ENCODE assay signal across 24 mouse cellular contexts in the genomic region with DNA sequence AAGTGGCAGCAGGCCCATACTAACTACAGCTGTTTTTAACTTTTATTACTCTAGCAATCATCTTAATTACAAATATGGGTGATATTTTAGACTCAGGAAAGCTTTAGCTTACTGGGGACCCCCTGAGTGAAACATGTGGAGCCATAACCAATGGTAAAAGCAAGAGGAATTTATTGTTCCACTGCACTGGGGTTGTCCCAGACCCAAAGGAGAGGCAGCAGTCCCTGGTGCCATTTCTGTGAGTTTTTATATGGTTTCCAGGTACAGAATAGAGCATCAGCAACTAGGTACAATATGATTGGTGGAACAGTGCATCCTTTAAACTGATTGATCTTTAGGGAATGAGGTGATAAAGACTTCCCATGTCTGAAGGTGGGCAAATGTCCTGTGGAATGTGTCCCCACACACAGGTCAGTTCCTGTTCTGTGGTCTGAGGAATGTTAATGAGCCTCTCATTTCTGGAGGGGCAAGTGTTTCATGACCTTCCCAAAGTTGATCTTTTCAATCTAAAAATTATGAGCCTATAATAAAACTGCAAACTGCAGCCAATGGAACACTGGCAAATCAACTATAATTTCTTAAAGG.
DNase-seq lines count a peak whose midpoint lies in the region; ATAC-seq and TF ChIP-seq lines count a peak whose summit lies in the region.
"Had no signal": no experiment of that assay in that cellular context is flagged by ENCODE, and none has a peak within 500 bp of the region (broad histone marks: within the 10 kb centered on the region; RNA-seq: fewer than 3 reads in every experiment).

No protein-coding gene starts in this region.

- no peaks in the 10 kb centered on the region for H3K9me3 ChIP-seq in limb, embryonic 12.5 days
- H3K9me3 ChIP-seq in limb, embryonic 10.5 days (replicated peaks): no peaks in the 10 kb centered on the region
- no peaks in the 10 kb centered on the region for H3K9me3 ChIP-seq in limb, embryonic 14.5 days (ENCODE audit: control insufficient read depth, low read length)
- no peaks in the 10 kb centered on the region for H3K9me3 ChIP-seq in hindbrain, embryonic 14.5 days (ENCODE audit: control insufficient read depth, low read length)
- H3K9me3 ChIP-seq: embryonic facial prominence, embryonic 10.5 days; embryonic facial prominence, embryonic 12.5 days; forebrain, embryonic 13.5 days; forebrain, embryonic 15.5 days had no signal

- TF ChIP-seq POLR2A in limb, embryonic 14.5 days (IDR thresholded peaks at IDR 0.05; ENCODE audit: borderline replicate concordance, extremely low read depth, insufficient read depth, insufficient read length): no peak

- 0 out of 2 replicates have a peak, but pooled peaks cover 4% of the 10 kb centered on the region for H3K4me1 ChIP-seq in limb, embryonic 12.5 days (replicated peaks)
- H3K4me1 ChIP-seq in limb, embryonic 10.5 days: no peaks in the 10 kb centered on the region
- H3K4me1 ChIP-seq in limb, embryonic 14.5 days (ENCODE audit: control insufficient read depth, insufficient read depth, low read length): no peaks in the 10 kb centered on the region
- H3K4me1 ChIP-seq in hindbrain, embryonic 14.5 days (replicated peaks; ENCODE audit: control insufficient read depth, insufficient read depth, low read length): no peaks in the 10 kb centered on the region
- H3K4me1 ChIP-seq: embryonic facial prominence, embryonic 10.5 days; embryonic facial prominence, embryonic 12.5 days; forebrain, embryonic 13.5 days; forebrain, embryonic 15.5 days had no signal

- no peaks in the 10 kb centered on the region for H3K36me3 ChIP-seq in limb, embryonic 12.5 days
- H3K36me3 ChIP-seq in limb, embryonic 10.5 days: no peaks in the 10 kb centered on the region
- H3K36me3 ChIP-seq in limb, embryonic 14.5 days (ENCODE audit: control insufficient read depth, insufficient read depth, low read length): no peaks in the 10 kb centered on the region
- H3K36me3 ChIP-seq in hindbrain, embryonic 14.5 days (replicated peaks; ENCODE audit: control insufficient read depth, insufficient read depth): no peaks in the 10 kb centered on the region
- H3K36me3 ChIP-seq: embryonic facial prominence, embryonic 10.5 days; embryonic facial prominence, embryonic 12.5 days; forebrain, embryonic 15.5 days had no signal

- H3K4me3 ChIP-seq in limb, embryonic 12.5 days (replicated peaks): no peak overlapping the region
- H3K4me3 ChIP-seq in limb, embryonic 10.5 days: no peak overlapping the region
- no peak overlapping the region for H3K4me3 ChIP-seq in limb, embryonic 14.5 days (replicated peaks; ENCODE audit: low read length)
- H3K4me3 ChIP-seq in hindbrain, embryonic 14.5 days (replicated peaks; ENCODE audit: low read length): no peak overlapping the region
- H3K4me3 ChIP-seq: embryonic facial prominence, embryonic 10.5 days; embryonic facial prominence, embryonic 12.5 days; forebrain, embryonic 13.5 days; forebrain, embryonic 15.5 days had no signal

- H3K27me3 ChIP-seq in limb, embryonic 12.5 days: no peaks in the 10 kb centered on the region
- no peaks in the 10 kb centered on the region for H3K27me3 ChIP-seq in limb, embryonic 10.5 days (ENCODE audit: low read depth, poor library complexity, severe bottlenecking)
- H3K27me3 ChIP-seq in limb, embryonic 14.5 days (ENCODE audit: control insufficient read depth, insufficient read depth, low read length): no peaks in the 10 kb centered on the region
- no peaks in the 10 kb centered on the region for H3K27me3 ChIP-seq in hindbrain, embryonic 14.5 days (ENCODE audit: control insufficient read depth, insufficient read depth, low read length)
- H3K27me3 ChIP-seq: CH12.LX; embryonic facial prominence, embryonic 12.5 days; forebrain, embryonic 13.5 days; forebrain, embryonic 15.5 days; Patski had no signal

- H3K4me2 ChIP-seq in limb, embryonic 12.5 days: no peak overlapping the region
- H3K4me2 ChIP-seq in limb, embryonic 14.5 days (replicated peaks; ENCODE audit: low read depth, low read length, severe bottlenecking): no peak overlapping the region
- H3K4me2 ChIP-seq in hindbrain, embryonic 14.5 days (replicated peaks): no peak overlapping the region
- H3K4me2 ChIP-seq: embryonic facial prominence, embryonic 12.5 days; forebrain, embryonic 13.5 days; forebrain, embryonic 15.5 days had no signal

- no peak for DNase-seq in limb, embryonic 10.5 days (ENCODE audit: low spot score)
- peak; percentile 12 for DNase-seq in forelimb bud, embryonic 11.5 days (ENCODE audit: low read depth, low spot score)
- DNase-seq in limb, embryonic 14.5 days (ENCODE audit: low spot score): peak; percentile 7
- DNase-seq in right cerebral cortex, postnatal 10 days (ENCODE audit: low spot score in 2 of 2): no peak
- no peak for DNase-seq in hindbrain, embryonic 14.5 days (ENCODE audit: low spot score)
- DNase-seq: adrenal gland, adult 8-10 months; adrenal gland, postnatal 14 days; adrenal gland, postnatal 36 days; B cell, adult 2 months; cerebellum, adult 11-12 months; cerebellum, adult 2 months; cerebellum, adult 9-10 months; cerebellum, postnatal 10 days; cerebellum, postnatal 25 days; forebrain, postnatal 0 days had no signal

- peak; percentile 87 for ATAC-seq in limb, embryonic 12.5 days (ENCODE audit: insufficient number of reproducible peaks, insufficient read depth, low FRiP score, low TSS enrichment, low read depth)
- peak; percentile 47 for ATAC-seq in limb, embryonic 14.5 days (ENCODE audit: low FRiP score, low read depth)
- ATAC-seq in hindbrain, embryonic 14.5 days (ENCODE audit: low FRiP score): no peak
- ATAC-seq: activated CD4-positive, CD25-positive, alpha-beta regulatory T cell, adult 4 months; CD4-positive, CD25-positive, alpha-beta regulatory T cell, adult 4 months; forebrain, embryonic 13.5 days; forebrain, embryonic 15.5 days; forebrain, postnatal 0 days; Patski had no signal

- H3K9ac ChIP-seq in limb, embryonic 12.5 days (replicated peaks): no peak overlapping the region
- no peak overlapping the region for H3K9ac ChIP-seq in limb, embryonic 14.5 days (ENCODE audit: low read depth, low read length, severe bottlenecking)
- H3K9ac ChIP-seq in hindbrain, embryonic 14.5 days: no peak overlapping the region
- H3K9ac ChIP-seq: embryonic facial prominence, embryonic 12.5 days; forebrain, embryonic 13.5 days; forebrain, embryonic 15.5 days; forebrain, postnatal 0 days had no signal

- no peak overlapping the region for H3K27ac ChIP-seq in limb, embryonic 12.5 days
- no peak overlapping the region for H3K27ac ChIP-seq in limb, embryonic 10.5 days
- H3K27ac ChIP-seq in limb, embryonic 14.5 days (replicated peaks; ENCODE audit: low read depth, low read length): no peak overlapping the region
- H3K27ac ChIP-seq in hindbrain, embryonic 14.5 days: no peak overlapping the region
- H3K27ac ChIP-seq: embryonic facial prominence, embryonic 10.5 days; embryonic facial prominence, embryonic 12.5 days; forebrain, embryonic 13.5 days; forebrain, embryonic 15.5 days had no signal

Comparison
In these comparisons a context has a peak if more than half of its experiments do, and no peak if none do; other contexts are left out.
1. DNase-seq: peak in forelimb bud, embryonic 11.5 days (single experiment) and limb, embryonic 14.5 days (single experiment); none in limb, embryonic 10.5 days (single experiment), right cerebral cortex, postnatal 10 days (0 of 2) and hindbrain, embryonic 14.5 days (single experiment).